Mouse (Mus musculus) heart, embryonic 13.5 days (tissue): ENCODE data around the gene Cfdp1. TPM values are rescaled to one million over a fixed set of nuclear protein-coding genes. Genes with fewer than 3 reads are reported as not detected.

Experiments used
- ATAC-seq: fragments of 200-750 bp; cut with Nextera tagmentation; 2 replicates; pipeline ENCODE4 v1.8.0; 2017; ENCODE audit warnings: moderate TSS enrichment; ENCODE audit not compliant: insufficient number of reproducible peaks, low FRiP score, low TSS enrichment; ENCODE audit errors: extremely low read depth
- H3K27ac ChIP-seq: fragments of 300-500 bp; sonication (generic); replicated peaks from 2 replicates; pipeline ENCODE4 v1.5.1; 2015; ENCODE audit warnings: moderate library complexity, mild to moderate bottlenecking, inconsistent platforms
- H3K27me3 ChIP-seq: fragments of 300-500 bp; sonication (generic); replicated peaks from 2 replicates; pipeline ENCODE4 v1.6.1; 2015; ENCODE audit warnings: mild to moderate bottlenecking, inconsistent platforms
- H3K36me3 ChIP-seq: fragments of 300-500 bp; sonication (generic); 2 replicates; pipeline ENCODE4 v1.6.1; 2015; ENCODE audit warnings: mild to moderate bottlenecking, inconsistent platforms
- H3K4me1 ChIP-seq: fragments of 300-500 bp; sonication (generic); 2 replicates; pipeline ENCODE4 v1.6.1; 2015; ENCODE audit warnings: inconsistent platforms
- H3K4me2 ChIP-seq: fragments of 300-500 bp; sonication (generic); 2 replicates; pipeline ENCODE4 v1.6.1; 2015; ENCODE audit warnings: inconsistent platforms, mild to moderate bottlenecking, moderate library complexity
- H3K4me3 ChIP-seq: fragments of 300-500 bp; sonication (generic); 2 replicates; pipeline ENCODE4 v1.5.1; 2015; ENCODE audit warnings: moderate library complexity, mild to moderate bottlenecking, inconsistent platforms
- H3K9ac ChIP-seq: fragments of 300-500 bp; sonication (generic); 2 replicates; pipeline ENCODE4 v1.6.1; 2015; ENCODE audit warnings: inconsistent platforms, mild to moderate bottlenecking, moderate library complexity
- H3K9me3 ChIP-seq: fragments of 300-500 bp; sonication (generic); 2 replicates; pipeline ENCODE4 v1.6.1; 2016; ENCODE audit warnings: inconsistent platforms
- WGBS: fragments of 180-500 bp; shearing (Covaris S2); methylation state at CpG from one replicate; pipeline ENCODE4 v1.1.7; 2015; ENCODE audit warnings: mixed read lengths; 5-methylcytosine and 5-hydroxymethylcytosine counted together
- polyA plus RNA-seq: library from polyadenylated mRNA; unstranded; fragments of >200 nt; fragmentation: Nextera tagmentation; extraction: Ambion mirVana; gene quantifications from 2 replicates; pipeline ENCODE4 v1.2.1, GENCODE M21; 2015

Cfdp1 gene
- polyA plus RNA-seq, 1 experiment from 2014 or later = 132 TPM

- H3K27ac ChIP-seq = peak overlapping the region; percentile 98
- WGBS = 19% methylated on average over 7 of the region's 7 CpGs
- H3K4me1 ChIP-seq = peaks cover 91% of the 10 kb centered on the region
- peak overlapping the region; percentile 97 for H3K9ac ChIP-seq
- peak overlapping the region; percentile 84 for H3K4me3 ChIP-seq
- ATAC-seq = no peak
- peak overlapping the region; percentile 82 for H3K4me2 ChIP-seq
- H3K9me3 ChIP-seq = no peaks in the 10 kb centered on the region
- H3K27me3 ChIP-seq = no peaks in the 10 kb centered on the region
- H3K36me3 ChIP-seq = 0 out of 2 replicates have a peak, but pooled peaks cover 5% of the 10 kb centered on the region
Observed at GRCm38 (mm10) chr8:111729233-111730170, 124.6 kb downstream of the Cfdp1 start.

DNA sequence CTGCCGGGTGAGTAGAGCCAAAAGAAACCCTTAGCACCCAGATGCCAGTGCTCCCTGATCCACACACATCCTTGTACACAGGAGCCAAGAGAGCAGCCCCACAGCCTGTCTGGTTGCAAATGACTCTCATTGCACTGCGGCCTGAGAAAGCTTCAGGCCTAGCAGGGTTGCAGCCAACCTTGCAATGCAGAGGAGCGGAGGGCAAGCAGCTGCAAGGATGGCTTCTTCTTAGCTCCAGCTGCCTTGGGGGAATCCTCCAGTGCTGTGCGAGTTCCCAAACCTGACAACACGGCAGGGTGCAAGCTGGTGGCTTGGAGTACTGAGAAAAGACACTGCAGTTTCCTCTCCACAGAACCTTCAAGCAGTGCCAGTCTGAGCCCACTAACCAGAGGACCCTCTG, 125.6 kb downstream of the Cfdp1 start:
- Histone ChIP-seq H3K27me3 (no peaks in the 10 kb centered on the region), H3K36me3 (0 out of 2 replicates have a peak, but pooled peaks cover 5% of the 10 kb centered on the region), H3K9ac (peak overlapping the region; percentile 67), H3K4me1 (peaks cover 89% of the 10 kb centered on the region), H3K27ac (peak overlapping the region; percentile 98), H3K4me3 (no peak overlapping the region), H3K9me3 (no peaks in the 10 kb centered on the region), H3K4me2 (peak overlapping the region; percentile 12; the same call in 1 of the 2 replicates)
- ATAC-seq = no peak
- WGBS = 70% methylated on average over 5 of the region's 5 CpGs

DNA sequence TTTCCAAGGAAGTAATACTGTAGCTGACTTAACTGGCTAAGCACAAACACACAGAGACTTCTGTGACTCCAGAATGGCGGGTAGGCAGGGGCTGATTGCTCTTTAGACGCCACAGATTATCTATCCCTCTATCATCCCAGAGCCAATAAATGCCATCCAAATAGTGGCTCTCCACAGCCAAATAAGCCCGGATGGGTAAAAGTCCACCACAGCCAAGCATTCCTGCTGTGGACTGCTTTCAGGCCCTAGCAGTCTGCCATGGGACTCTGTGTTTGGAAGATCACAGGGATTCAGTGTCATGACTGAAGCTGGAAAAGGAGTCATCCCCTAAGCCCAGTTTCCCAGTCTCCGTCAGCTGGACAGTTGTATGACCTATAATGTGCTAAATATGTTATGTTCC, 126.5 kb downstream of the Cfdp1 start:
- 56% methylated on average over 4 of the region's 4 CpGs for WGBS
- Histone ChIP-seq H3K27me3 (no peaks in the 10 kb centered on the region), H3K4me1 (peaks cover 80% of the 10 kb centered on the region), H3K36me3 (0 out of 2 replicates have a peak, but pooled peaks cover 6% of the 10 kb centered on the region), H3K27ac (peak overlapping the region; percentile 98), H3K9ac (peak overlapping the region; percentile 77; the same call in 1 of the 2 replicates), H3K4me2 (0 out of 2 replicates have a peak overlapping the region, but pooled peaks have one; percentile 56), H3K4me3 (no peak overlapping the region), H3K9me3 (no peaks in the 10 kb centered on the region)
- no peak for ATAC-seq

DNA sequence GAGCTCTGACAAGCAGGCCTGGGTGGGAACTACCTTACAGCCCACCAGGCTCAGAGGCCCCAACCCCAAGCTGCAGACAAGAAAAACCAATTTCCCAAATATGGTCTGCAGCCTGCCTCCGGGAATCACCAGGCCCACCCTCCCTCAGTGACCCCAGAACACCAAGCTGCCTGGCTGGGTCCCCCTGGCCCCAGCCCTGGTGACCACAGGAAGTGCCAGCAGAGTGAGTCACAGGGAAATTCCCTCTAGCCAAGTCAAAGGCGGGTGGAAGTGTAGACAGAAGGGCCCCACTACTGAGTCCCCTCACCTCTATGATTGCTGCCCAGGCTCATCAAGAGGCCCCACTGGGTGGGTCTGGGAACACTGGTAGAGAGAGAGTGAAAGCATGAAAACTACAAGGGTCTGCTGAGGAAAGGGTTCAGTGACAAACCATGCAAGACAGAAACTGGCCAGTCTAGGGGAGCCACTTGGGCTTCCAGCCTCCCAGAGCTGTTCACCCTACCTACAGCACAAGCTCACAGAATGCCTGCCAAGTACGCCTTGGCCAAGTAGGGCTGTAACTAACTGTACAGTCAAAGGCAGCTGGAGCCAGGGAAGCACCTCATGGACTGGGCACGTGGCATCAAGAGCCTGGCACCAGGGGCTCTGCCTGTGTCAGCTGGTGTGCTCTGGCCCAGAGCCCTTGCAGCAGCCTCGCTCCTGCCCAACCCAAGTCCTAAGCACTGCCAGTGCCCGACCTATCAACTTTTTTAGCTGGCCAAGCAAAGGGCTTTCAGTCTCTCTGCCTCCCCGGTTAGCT, 127.8 kb downstream of the Cfdp1 start:
- Histone ChIP-seq H3K4me2 (peak overlapping the region; percentile 56), H3K9ac (peak overlapping the region; percentile 77), H3K4me1 (peaks cover 77% of the 10 kb centered on the region), H3K36me3 (peaks cover 10% of the 10 kb centered on the region), H3K27me3 (no peaks in the 10 kb centered on the region), H3K9me3 (no peaks in the 10 kb centered on the region), H3K27ac (peak overlapping the region; percentile 98), H3K4me3 (peak overlapping the region; percentile 3; the same call in 1 of the 2 replicates)
- peak; percentile 54; the same call in 1 of the 2 replicates for ATAC-seq
- WGBS = 26% methylated on average over 7 of the region's 7 CpGs

GRCm38 (mm10) chr8:111725341-111725740, 128.8 kb downstream of the Cfdp1 start:
- ATAC-seq = no peak
- H3K4me3 ChIP-seq = no peak overlapping the region
- H3K4me2 ChIP-seq = no peak overlapping the region
- peaks cover 77% of the 10 kb centered on the region for H3K4me1 ChIP-seq
- no peaks in the 10 kb centered on the region for H3K9me3 ChIP-seq
- 76% methylated on average over 6 of the region's 6 CpGs for WGBS
- no peaks in the 10 kb centered on the region for H3K27me3 ChIP-seq
- peaks cover 20% of the 10 kb centered on the region for H3K36me3 ChIP-seq
- H3K27ac ChIP-seq = peak overlapping the region; percentile 59
- H3K9ac ChIP-seq = 0 out of 2 replicates have a peak overlapping the region, but pooled peaks have one; percentile 44

DNA sequence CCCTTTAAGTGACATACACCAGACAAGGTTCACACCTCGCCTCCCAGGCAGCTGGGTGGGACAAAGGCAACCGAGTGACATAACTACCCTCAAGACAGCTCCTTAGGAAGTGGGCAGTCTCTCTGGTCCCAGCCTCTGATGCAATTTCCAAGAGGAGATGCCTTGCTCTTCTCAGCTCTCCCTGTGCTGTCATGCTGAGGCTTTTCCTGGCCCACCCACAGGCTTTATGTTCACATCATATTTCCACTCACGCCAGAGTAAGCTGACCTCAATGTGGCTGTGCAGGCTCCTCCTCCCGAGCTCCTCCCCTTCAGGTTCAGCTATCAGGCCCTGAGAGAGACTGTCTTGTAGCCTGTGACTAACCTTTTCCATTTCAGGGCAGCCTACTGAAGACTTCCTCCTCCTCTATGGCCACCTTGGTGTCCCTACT, 134.0 kb downstream of the Cfdp1 start:
- 41% methylated on average over 4 of the region's 4 CpGs for whole genome bisulfite sequencing

DNA sequence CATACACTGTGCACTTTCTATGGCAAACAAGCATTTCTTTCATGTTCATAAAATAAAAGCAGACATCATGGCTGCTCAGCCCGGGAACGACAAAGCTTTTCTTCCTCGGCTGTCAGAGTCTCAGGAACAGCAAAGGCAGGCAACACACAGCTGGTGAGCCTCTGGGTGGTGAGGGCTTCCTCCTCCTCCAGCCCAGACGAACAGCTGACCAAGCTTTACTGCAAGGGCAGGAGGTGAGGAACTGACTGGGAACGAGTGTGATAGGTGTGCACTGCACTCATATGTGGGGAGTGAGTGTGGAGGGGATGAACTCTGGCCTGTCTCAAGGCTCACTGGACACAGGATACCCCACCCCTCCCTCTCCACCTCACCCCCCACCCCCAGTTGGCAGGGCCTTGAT, 135.2 kb downstream of the Cfdp1 start:
- Histone ChIP-seq H3K27me3 (no peaks in the 10 kb centered on the region), H3K27ac (peak overlapping the region; percentile 100), H3K4me3 (no peak overlapping the region), H3K36me3 (peaks cover 54% of the 10 kb centered on the region), H3K4me1 (peaks cover 72% of the 10 kb centered on the region), H3K4me2 (no peak overlapping the region), H3K9me3 (no peaks in the 10 kb centered on the region), H3K9ac (peak overlapping the region; percentile 41; the same call in 1 of the 2 replicates)
- WGBS = 36% methylated on average over 5 of the region's 5 CpGs
- no peak for ATAC-seq

More for the DNA sequence above, 134.0 kb downstream of the Cfdp1 start:
- H3K9me3 ChIP-seq = no peaks in the 10 kb centered on the region
- peaks cover 42% of the 10 kb centered on the region for H3K36me3 ChIP-seq
- peak overlapping the region; percentile 100 for H3K27ac ChIP-seq
- H3K4me1 ChIP-seq = peaks cover 77% of the 10 kb centered on the region
- no peak for ATAC-seq
- no peaks in the 10 kb centered on the region for H3K27me3 ChIP-seq
- no peak overlapping the region for H3K4me3 ChIP-seq
- no peak overlapping the region for H3K4me2 ChIP-seq
- H3K9ac ChIP-seq = 0 out of 2 replicates have a peak overlapping the region, but pooled peaks have one; percentile 6

Other genes with a start within 250 kb of the Cfdp1 start
- gene Ldhd, start 223.9 kb downstream of the Cfdp1 start, polyA plus RNA-seq = 0.44 and 0.65 TPM in 2 replicates
- gene Zfp1, start 210.9 kb downstream of the Cfdp1 start, polyA plus RNA-seq = 12.9 and 13.8 TPM in 2 replicates
- 1.9 TPM in 1 of 2 replicates, not detected in the other for gene Ctrb1, start 163.3 kb downstream of the Cfdp1 start, polyA plus RNA-seq
- 40.2 and 43.4 TPM in 2 replicates for gene Bcar1, start 110.5 kb downstream of the Cfdp1 start, polyA plus RNA-seq
- 3.4 and 3.8 TPM in 2 replicates for gene Tmem170, start 22.5 kb upstream of the Cfdp1 start, polyA plus RNA-seq
- gene Chst5, start 56.2 kb upstream of the Cfdp1 start, polyA plus RNA-seq = 0.17 and 0.19 TPM in 2 replicates
- 5.0 and 5.4 TPM in 2 replicates for gene Tmem231, start 79.6 kb upstream of the Cfdp1 start, polyA plus RNA-seq
- gene Gabarapl2, start 86.4 kb upstream of the Cfdp1 start, polyA plus RNA-seq = 186 and 205 TPM in 2 replicates
- 6.2 and 6.9 TPM in 2 replicates for gene Adat1, start 138.0 kb upstream of the Cfdp1 start, polyA plus RNA-seq
- 132 and 138 TPM in 2 replicates for gene Kars, start 157.0 kb upstream of the Cfdp1 start, polyA plus RNA-seq
- 17.2 and 17.4 TPM in 2 replicates for gene Terf2ip, start 157.1 kb upstream of the Cfdp1 start, polyA plus RNA-seq
- gene Gm6793, start 160.7 kb upstream of the Cfdp1 start, polyA plus RNA-seq = 0.13 and 0.37 TPM in 2 replicates